Mouse (Mus musculus) embryonic fibroblast, embryonic 13.5 days (primary cell): ENCODE measurements around the gene Rragb. TPM values are rescaled to one million over a fixed set of nuclear protein-coding genes. Genes with fewer than 3 reads are reported as not detected.
"Not testable (repeated sequence)": the region's sequence is repeated elsewhere in the genome, so short reads cannot be mapped to it uniquely, and the experiment has no call there.

Experiments
- H3K27ac ChIP-seq: 2 replicates; pipeline ENCODE4 v1.5.1; 2012; ENCODE audit warnings: low read length, control low read depth, inconsistent platforms; ENCODE audit not compliant: insufficient read depth
- H3K4me1 ChIP-seq: 2 replicates; pipeline ENCODE4 v1.6.1; 2011; ENCODE audit warnings: low read length; ENCODE audit not compliant: control insufficient read depth, insufficient read depth
- H3K4me3 ChIP-seq: 2 replicates; pipeline ENCODE4 v1.5.1; 2011; ENCODE audit warnings: mild to moderate bottlenecking, control low read depth, low read length; ENCODE audit not compliant: insufficient read depth
- CTCF ChIP-seq: IDR thresholded peaks from 2 replicates; pipeline ENCODE4 v1.5.1; 2011; ENCODE audit warnings: mild to moderate bottlenecking, control low read depth, low read length, moderate library complexity, borderline replicate concordance; ENCODE audit not compliant: insufficient read depth
- POLR2A ChIP-seq: IDR thresholded peaks from 2 replicates; pipeline ENCODE4 v1.6.1; 2011; ENCODE audit warnings: low read depth, mild to moderate bottlenecking, control low read depth, low read length, moderate library complexity
- polyA plus RNA-seq: library from polyadenylated mRNA; stranded (reverse); fragments of >200 nt; gene quantifications from 2 replicates; pipeline ENCODE4 v1.2.4, GENCODE M21; 2011; ENCODE audit warnings: low read depth; ENCODE audit not compliant: missing spikeins, insufficient read length

Rragb gene
- 0.87 and 3.8 TPM in 2 replicates for polyA plus RNA-seq

- H3K4me1 ChIP-seq = no peaks in the 10 kb centered on the region
- no peak within 1 kb of the TSS for H3K27ac ChIP-seq
- H3K4me3 ChIP-seq = peak within 1 kb of the TSS; percentile 45
- TF ChIP-seq CTCF (no peak), POLR2A (no peak)
Observed at GRCm38 (mm10) chrX:153139734-153140515, at the start of gene Rragb. Gene Rragb, plus strand, starts transcription at chrX:153139981.

- TF ChIP-seq CTCF (no peak), POLR2A (no peak)
- H3K4me1 ChIP-seq = no peaks in the 10 kb centered on the region
- no peak within 1 kb of the TSS for H3K4me3 ChIP-seq
- H3K27ac ChIP-seq = no peak within 1 kb of the TSS
Observed at GRCm38 (mm10) chrX:153118486-153118885, 21.3 kb upstream of the Rragb start, which contains the start of gene Foxr2. Gene Foxr2, plus strand, starts transcription at chrX:153118786.

GRCm38 (mm10) chrX:153119013-153119412 is 20.8 kb upstream of the Rragb start:
- H3K4me3 ChIP-seq = no peak overlapping the region
- H3K27ac ChIP-seq = no peak overlapping the region
- no peak for TF ChIP-seq CTCF
- no peak for TF ChIP-seq POLR2A
- H3K4me1 ChIP-seq = no peaks in the 10 kb centered on the region

DNA sequence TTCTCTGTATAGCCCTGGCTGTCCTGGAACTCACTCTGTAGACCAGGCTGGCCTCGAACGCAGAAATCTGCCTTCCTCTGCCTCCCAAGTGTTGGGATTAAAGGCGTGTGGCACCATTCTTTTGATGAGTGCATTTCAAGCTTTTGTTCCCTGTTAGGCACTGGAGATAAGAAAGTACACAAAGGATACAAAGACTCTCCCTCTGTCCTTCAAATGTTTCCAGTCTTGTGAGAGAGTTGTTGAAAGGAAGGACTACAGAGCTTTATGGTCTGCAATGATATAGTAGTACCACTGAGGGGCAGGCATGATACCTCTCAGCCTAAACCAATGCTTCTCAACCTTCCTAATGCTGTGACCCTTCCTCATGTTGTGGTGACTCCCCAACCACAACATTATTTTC is 2.9 kb downstream of the Rragb start:
- H3K4me3 ChIP-seq = no peak overlapping the region
- no peak overlapping the region for H3K27ac ChIP-seq
- no peaks in the 10 kb centered on the region for H3K4me1 ChIP-seq
- TF ChIP-seq CTCF (no peak), POLR2A (no peak)

DNA sequence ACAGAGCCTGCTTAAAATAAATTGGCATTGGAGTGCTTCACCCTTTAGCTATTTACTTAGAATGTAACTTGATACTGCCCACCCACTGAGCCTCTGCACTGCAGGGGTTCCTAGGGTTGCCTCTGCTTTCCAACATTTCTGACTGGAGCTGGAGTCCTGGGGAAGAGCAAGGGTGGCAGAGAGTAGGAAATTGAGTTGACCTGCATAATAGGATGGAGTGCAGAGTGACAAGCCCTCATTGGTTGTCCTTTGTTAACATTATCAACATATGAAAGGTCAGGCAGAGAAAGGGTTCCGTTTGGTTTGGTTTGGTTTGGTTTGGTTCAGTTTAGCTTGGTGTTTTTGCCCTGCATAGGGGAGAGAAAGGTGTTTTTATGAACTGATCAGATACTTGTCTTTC is 12.0 kb downstream of the Rragb start:
- Histone ChIP-seq H3K4me3 (no peak overlapping the region), H3K4me1 (no peaks in the 10 kb centered on the region), H3K27ac (no peak overlapping the region)
- TF ChIP-seq CTCF (no peak), POLR2A (no peak)

DNA sequence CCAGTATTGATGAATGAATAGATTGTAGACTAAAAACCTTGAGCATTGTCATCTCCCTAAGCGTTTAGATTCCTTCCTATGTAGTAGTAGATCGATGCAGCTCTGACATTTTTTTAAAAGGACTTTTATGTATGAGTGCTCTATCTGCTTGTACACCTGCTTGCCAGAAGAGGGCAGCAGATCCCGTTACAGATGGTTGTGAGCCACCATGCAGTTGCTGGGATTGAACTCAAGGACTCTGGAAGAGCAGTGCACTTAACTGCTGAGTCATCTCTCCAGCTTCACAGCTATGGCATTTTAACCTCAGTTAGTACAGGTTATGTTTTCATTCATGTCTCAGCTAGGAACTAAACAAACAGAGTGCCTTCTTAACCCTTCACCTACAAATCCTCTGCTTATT is 15.5 kb downstream of the Rragb start:
- H3K27ac ChIP-seq = no peak overlapping the region
- H3K4me3 ChIP-seq = no peak overlapping the region
- TF ChIP-seq POLR2A (no peak), CTCF (no peak)
- no peaks in the 10 kb centered on the region for H3K4me1 ChIP-seq

GRCm38 (mm10) chrX:153174786-153175185 is 35.0 kb downstream of the Rragb start:
- Histone ChIP-seq H3K4me1 (no peaks in the 10 kb centered on the region), H3K27ac (no peak overlapping the region), H3K4me3 (no peak overlapping the region)
- TF ChIP-seq CTCF (no peak), POLR2A (no peak)

GRCm38 (mm10) chrX:153182221-153182620 is 42.4 kb downstream of the Rragb start:
- Histone ChIP-seq H3K27ac (no peak overlapping the region), H3K4me1 (no peaks in the 10 kb centered on the region), H3K4me3 (no peak overlapping the region)
- TF ChIP-seq CTCF (no peak), POLR2A (no peak)

- not testable (repeated sequence) for H3K27ac ChIP-seq, H3K4me3 ChIP-seq, H3K4me1 ChIP-seq
Observed at GRCm38 (mm10) chrX:153199185-153199584, 59.4 kb downstream of the Rragb start.

DNA sequence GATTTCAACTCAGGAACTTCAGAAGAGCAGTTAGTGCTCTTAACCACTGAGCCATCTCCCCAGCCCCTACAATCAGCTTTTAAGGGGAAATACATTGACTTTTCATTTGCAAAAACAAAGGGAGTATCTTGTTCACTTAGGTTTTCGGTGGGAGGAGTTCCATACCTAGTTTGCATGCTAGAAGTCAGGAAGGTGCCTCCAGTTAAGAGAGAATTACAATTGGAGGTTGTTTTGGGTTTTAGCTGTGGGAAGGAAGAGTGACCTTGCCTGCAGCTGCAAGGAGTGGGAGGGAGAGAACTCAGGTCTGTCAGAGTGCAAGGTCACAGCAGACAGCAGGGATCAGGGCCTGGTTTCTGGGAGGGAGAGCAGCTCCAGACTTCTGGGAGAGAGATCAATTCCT is 71.3 kb downstream of the Rragb start:
- H3K27ac ChIP-seq = no peak overlapping the region
- no peaks in the 10 kb centered on the region for H3K4me1 ChIP-seq
- TF ChIP-seq POLR2A (no peak), CTCF (no peak)
- no peak overlapping the region for H3K4me3 ChIP-seq

Other genes with a start within 250 kb of the Rragb start
- gene Usp51, start 133.5 kb upstream of the Rragb start, polyA plus RNA-seq = 0.23 and 0.37 TPM in 2 replicates
- 24.6 and 25.2 TPM in 2 replicates for gene Mageh1, start 102.4 kb upstream of the Rragb start, polyA plus RNA-seq
- not detected in 2 replicates for gene Foxr2, start 21.2 kb upstream of the Rragb start, polyA plus RNA-seq
- 3.5 and 5.1 TPM in 2 replicates for gene Klf8, start 97.5 kb downstream of the Rragb start, polyA plus RNA-seq